14 mouse cellular contexts compared by ENCODE assay signal in genomic region chr16:37655756-37656347, GRCm38 (mm10). TPM values are rescaled to one million over a fixed set of nuclear protein-coding genes. Genes with fewer than 3 reads are reported as not detected.
DNase-seq lines count a peak whose midpoint lies in the region; ATAC-seq and TF ChIP-seq lines count a peak whose summit lies in the region.
"Had no signal": no experiment of that assay in that cellular context is flagged by ENCODE, and none has a peak within 500 bp of the region (broad histone marks: within the 10 kb centered on the region; RNA-seq: fewer than 3 reads in every experiment).

No protein-coding gene starts in this region.

- intact Hi-C loops in left cerebral cortex, postnatal 25 days (cut with DNase I): loop anchor here (10.0 kb wide), 1 partner anchor 271 kb away; the partner anchor contains the start of gene Stxbp5l

- ATAC-seq in G1E (ENCODE audit: extremely low read depth, insufficient number of reproducible peaks, low FRiP score, poor library complexity, severe bottlenecking): no peak
- ATAC-seq in cerebellum, adult (ENCODE audit: insufficient number of reproducible peaks, low FRiP score, low TSS enrichment): no peak

- no peak for DNase-seq in kidney, adult 2 months
- no peak for DNase-seq in kidney, adult 11 months
- DNase-seq in ES-CJ7 (ENCODE audit: low read depth, low spot score) (peak; percentile 83), G1E (ENCODE audit: low spot score) (peak; percentile 23)
- DNase-seq in mesoderm, embryonic 11.5 days (ENCODE audit: low read depth, low spot score): peak; percentile 30
- DNase-seq in left cerebral cortex, postnatal 25 days (ENCODE audit: low spot score in 2 of 2): no peak
- no peak for DNase-seq in gastrocnemius, adult 18-20 months (ENCODE audit: low spot score)
- DNase-seq: cerebellum, adult 2 months; lung, postnatal 36 days; retina, postnatal 1 day had no signal

- no peak for TF ChIP-seq CTCF in kidney, adult 2 months (conservative IDR thresholded peaks at IDR 0.05; ENCODE audit: insufficient read depth, insufficient read length, low read depth, low read length)
- TF ChIP-seq CTCF in G1E (IDR thresholded peaks at IDR 0.05; ENCODE audit: low read depth, low read length): no peak

- no peak overlapping the region for H3K4me3 ChIP-seq in kidney, adult 2 months (ENCODE audit: insufficient read depth, low read depth, low read length)
- no peak overlapping the region; the same call in 1 of the 2 replicates for H3K4me3 ChIP-seq in G1E (ENCODE audit: low read depth, low read length)
- H3K4me3 ChIP-seq: embryonic facial prominence, embryonic 10.5 days; heart, embryonic 12.5 days; liver, embryonic 15.5 days had no signal

- H3K36me3 ChIP-seq in kidney, adult 2 months (ENCODE audit: control insufficient read depth, insufficient read depth, low read length): no peaks in the 10 kb centered on the region
- peaks cover 14% of the 10 kb centered on the region for H3K36me3 ChIP-seq in G1E (replicated peaks)
- H3K36me3 ChIP-seq: heart, embryonic 12.5 days; liver, embryonic 15.5 days had no signal

- peak overlapping the region; percentile 88; the same call in 1 of the 2 replicates for H3K27ac ChIP-seq in kidney, adult 2 months (ENCODE audit: insufficient read depth, low read depth, low read length)
- H3K27ac ChIP-seq: embryonic facial prominence, embryonic 10.5 days; liver, embryonic 15.5 days had no signal

- H3K4me1 ChIP-seq in kidney, adult 2 months (ENCODE audit: control insufficient read depth, insufficient read depth, low read length): peaks cover 21% of the 10 kb centered on the region; the same call in 1 of the 2 replicates
- peaks cover 36% of the 10 kb centered on the region for H3K4me1 ChIP-seq in G1E (ENCODE audit: insufficient read depth, low read depth, low read length)

- WGBS in kidney, adult 2 months: 41% methylated on average over 4 of the region's 4 CpGs

- no peaks in the 10 kb centered on the region for H3K9me3 ChIP-seq in G1E (replicated peaks)
- H3K9me3 ChIP-seq: embryonic facial prominence, embryonic 10.5 days; heart, embryonic 12.5 days; liver, embryonic 15.5 days had no signal

- no peak for TF ChIP-seq POLR2A in kidney, adult 2 months (IDR thresholded peaks at IDR 0.05; ENCODE audit: low read depth, low read length)

- H3K27me3 ChIP-seq in kidney, adult 2 months (replicated peaks; ENCODE audit: control insufficient read depth, insufficient read depth, low read length): no peaks in the 10 kb centered on the region
- no peaks in the 10 kb centered on the region for H3K27me3 ChIP-seq in G1E (ENCODE audit: insufficient read depth, low read length)
- H3K27me3 ChIP-seq: heart, embryonic 12.5 days; liver, embryonic 15.5 days had no signal

RNA-seq across cellular contexts. Expression of gene Ndufb4, which starts 1.6 kb away (rescaled TPM):
- 131 and 178 TPM in 2 replicates for polyA plus RNA-seq in kidney, adult 2 months (2012; rRNA removed)
- 16.8 and 19.0 TPM in 2 replicates for total RNA-seq in G1E (2014; fragmentation: Nextera tagmentation)
- 29.3 and 34.9 TPM in 2 replicates for total RNA-seq in G1E (2017)
- 37.1 and 48.3 TPM in 2 replicates for polyA plus RNA-seq in G1E (2012)
- total RNA-seq in left cerebral cortex, postnatal 25 days (2021): 10 to 100 TPM; 67.8 to 69.2 TPM
- total RNA-seq in gastrocnemius, adult 18-20 months (2021): 100 to 1,000 TPM; 198 to 200 TPM

Comparison
In these comparisons a context has a peak if more than half of its experiments do, and no peak if none do; other contexts are left out.
1. DNase-seq: peak in ES-CJ7 (single experiment), G1E (single experiment) and mesoderm, embryonic 11.5 days (single experiment); none in kidney, adult 2 months (single experiment), kidney, adult 11 months (single experiment), left cerebral cortex, postnatal 25 days (0 of 2) and gastrocnemius, adult 18-20 months (single experiment).